18 mouse cellular contexts compared by ENCODE assay signal in genomic region chr15:84809275-84809952, GRCm38 (mm10). TPM values are rescaled to one million over a fixed set of nuclear protein-coding genes. Genes with fewer than 3 reads are reported as not detected.
DNase-seq lines count a peak whose midpoint lies in the region; ATAC-seq and TF ChIP-seq lines count a peak whose summit lies in the region.
"Had no signal": no experiment of that assay in that cellular context is flagged by ENCODE, and none has a peak within 500 bp of the region (broad histone marks: within the 10 kb centered on the region; RNA-seq: fewer than 3 reads in every experiment).

No protein-coding gene starts in this region.

- no peak overlapping the region for H3K4me3 ChIP-seq in hindbrain, embryonic 13.5 days
- no peak overlapping the region for H3K4me3 ChIP-seq in hindbrain, embryonic 16.5 days (ENCODE audit: low read length)
- no peak overlapping the region for H3K4me3 ChIP-seq in intestine, postnatal 0 days (ENCODE audit: low read depth, low read length)
- no peak overlapping the region for H3K4me3 ChIP-seq in neural tube, embryonic 15.5 days (replicated peaks)
- H3K4me3 ChIP-seq: heart, embryonic 12.5 days; liver, embryonic 13.5 days; megakaryocyte, embryonic 14.5 days had no signal

- H3K36me3 ChIP-seq in hindbrain, embryonic 13.5 days: peaks cover 36% of the 10 kb centered on the region
- no peaks in the 10 kb centered on the region for H3K36me3 ChIP-seq in hindbrain, embryonic 16.5 days (ENCODE audit: control insufficient read depth, insufficient read depth, low read length)
- no peaks in the 10 kb centered on the region for H3K36me3 ChIP-seq in intestine, postnatal 0 days (ENCODE audit: control insufficient read depth, insufficient read depth)
- H3K36me3 ChIP-seq in neural tube, embryonic 15.5 days: peaks cover 7% of the 10 kb centered on the region; the same call in 1 of the 2 replicates
- H3K36me3 ChIP-seq: heart, embryonic 12.5 days; liver, embryonic 13.5 days had no signal

- H3K27ac ChIP-seq in hindbrain, embryonic 13.5 days: no peak overlapping the region
- H3K27ac ChIP-seq in hindbrain, embryonic 16.5 days (ENCODE audit: low read depth, low read length): no peak overlapping the region
- H3K27ac ChIP-seq in intestine, postnatal 0 days (ENCODE audit: low read depth, low read length): no peak overlapping the region
- H3K27ac ChIP-seq in neural tube, embryonic 15.5 days (replicated peaks): peak overlapping the region; percentile 23; the same call in 1 of the 2 replicates
- H3K27ac ChIP-seq: hindbrain, embryonic 14.5 days; liver, embryonic 13.5 days had no signal

- H3K9me3 ChIP-seq in hindbrain, embryonic 13.5 days: no peaks in the 10 kb centered on the region
- no peaks in the 10 kb centered on the region for H3K9me3 ChIP-seq in hindbrain, embryonic 16.5 days (ENCODE audit: control insufficient read depth, low read length)
- H3K9me3 ChIP-seq in intestine, postnatal 0 days (ENCODE audit: control insufficient read depth): no peaks in the 10 kb centered on the region
- H3K9me3 ChIP-seq in neural tube, embryonic 15.5 days (replicated peaks): no peaks in the 10 kb centered on the region
- H3K9me3 ChIP-seq: heart, embryonic 12.5 days; liver, embryonic 13.5 days; megakaryocyte, embryonic 14.5 days had no signal

- no peak for ATAC-seq in hindbrain, embryonic 13.5 days (ENCODE audit: low FRiP score)
- ATAC-seq in hindbrain, embryonic 16.5 days: no peak
- ATAC-seq in intestine, postnatal 0 days: peak; percentile 77
- no peak for ATAC-seq in neural tube, embryonic 15.5 days (ENCODE audit: low FRiP score)
- no peak for ATAC-seq in granulocyte monocyte progenitor cell, adult 5-6 weeks (replicated peaks; ENCODE audit: poor library complexity, severe bottlenecking)
- ATAC-seq: CD4-positive, CD25-positive, alpha-beta regulatory T cell, adult 4 months; forebrain, embryonic 14.5 days; lung, postnatal 0 days had no signal

- intact Hi-C loops in left cerebral cortex, postnatal 4 days (cut with DNase I): loop anchor here (10.0 kb wide), 1 partner anchor 85 kb away; no protein-coding TSS in a partner anchor

- no peaks in the 10 kb centered on the region for H3K27me3 ChIP-seq in hindbrain, embryonic 13.5 days
- no peaks in the 10 kb centered on the region for H3K27me3 ChIP-seq in hindbrain, embryonic 16.5 days (replicated peaks; ENCODE audit: control insufficient read depth, insufficient read depth, low read length)
- no peaks in the 10 kb centered on the region for H3K27me3 ChIP-seq in intestine, postnatal 0 days (replicated peaks; ENCODE audit: control insufficient read depth, insufficient read depth, low read length)
- no peaks in the 10 kb centered on the region for H3K27me3 ChIP-seq in neural tube, embryonic 15.5 days (replicated peaks)
- H3K27me3 ChIP-seq: heart, embryonic 12.5 days; liver, embryonic 13.5 days had no signal

- 68% methylated on average over 21 of the region's 21 CpGs for WGBS in hindbrain, embryonic 13.5 days
- 62% methylated on average over 21 of the region's 21 CpGs for WGBS in hindbrain, embryonic 16.5 days
- WGBS in intestine, postnatal 0 days: 27% methylated on average over 21 of the region's 21 CpGs
- WGBS in neural tube, embryonic 15.5 days: 39% methylated on average over 21 of the region's 21 CpGs

- peak; percentile 43 for DNase-seq in cerebellum, postnatal 36 days
- no peak for DNase-seq in left cerebral cortex, postnatal 4 days
- DNase-seq: adrenal gland, postnatal 36 days; gastrocnemius, postnatal 10 days; liver, embryonic 13.5 days; right cerebral cortex, postnatal 25 days; thymus, adult 2 months had no signal

- no peak for TF ChIP-seq CTCF in intestine, postnatal 0 days (IDR thresholded peaks at IDR 0.05; ENCODE audit: low read depth)

- H3K9ac ChIP-seq in hindbrain, embryonic 13.5 days: peak overlapping the region; percentile 11; the same call in 1 of the 2 replicates
- no peak overlapping the region; the same call in 1 of the 2 replicates for H3K9ac ChIP-seq in hindbrain, embryonic 16.5 days (ENCODE audit: low read depth, low read length)
- H3K9ac ChIP-seq in intestine, postnatal 0 days (ENCODE audit: low read depth, low read length): no peak overlapping the region
- H3K9ac ChIP-seq in neural tube, embryonic 15.5 days (replicated peaks): no peak overlapping the region
- H3K9ac ChIP-seq: heart, embryonic 12.5 days; hindbrain, embryonic 14.5 days; liver, embryonic 13.5 days had no signal

- H3K4me2 ChIP-seq in hindbrain, embryonic 13.5 days: no peak overlapping the region
- H3K4me2 ChIP-seq in hindbrain, embryonic 16.5 days (ENCODE audit: low read length): no peak overlapping the region
- H3K4me2 ChIP-seq in intestine, postnatal 0 days (replicated peaks; ENCODE audit: low read depth): peak overlapping the region; percentile 17; the same call in 1 of the 2 replicates
- H3K4me2 ChIP-seq in neural tube, embryonic 15.5 days: 0 out of 2 replicates have a peak overlapping the region, but pooled peaks have one; percentile 11
- H3K4me2 ChIP-seq: heart, embryonic 12.5 days; hindbrain, embryonic 14.5 days; liver, embryonic 13.5 days had no signal

- H3K4me1 ChIP-seq in hindbrain, embryonic 13.5 days (replicated peaks): peaks cover 51% of the 10 kb centered on the region
- H3K4me1 ChIP-seq in hindbrain, embryonic 16.5 days (ENCODE audit: control insufficient read depth, insufficient read depth, low read depth, low read length): peaks cover 29% of the 10 kb centered on the region
- 0 out of 2 replicates have a peak, but pooled peaks cover 3% of the 10 kb centered on the region for H3K4me1 ChIP-seq in intestine, postnatal 0 days (replicated peaks; ENCODE audit: control insufficient read depth, insufficient read depth, low read length)
- H3K4me1 ChIP-seq in neural tube, embryonic 15.5 days: peaks cover 56% of the 10 kb centered on the region
- H3K4me1 ChIP-seq: heart, embryonic 12.5 days; liver, embryonic 13.5 days; megakaryocyte, embryonic 14.5 days had no signal

RNA-seq across cellular contexts. Expression of gene Phf21b, which starts 46.4 kb away (rescaled TPM):
- 10.9 and 11.3 TPM in 2 replicates for polyA plus RNA-seq in hindbrain, embryonic 13.5 days (2015; fragmentation: Nextera tagmentation; extraction: Ambion mirVana)
- polyA plus RNA-seq in hindbrain, embryonic 16.5 days (2015; fragmentation: Nextera tagmentation; extraction: Ambion mirVana): 2.5 and 3.5 TPM in 2 replicates
- polyA plus RNA-seq in intestine, postnatal 0 days (2015; fragmentation: Nextera tagmentation; extraction: Ambion mirVana): 0.38 and 0.48 TPM in 2 replicates
- polyA plus RNA-seq in neural tube, embryonic 15.5 days (2015; fragmentation: Nextera tagmentation; extraction: Ambion mirVana): 2.6 and 3.3 TPM in 2 replicates
- total RNA-seq in granulocyte monocyte progenitor cell, adult 5-6 weeks (2014; fragmentation: Nextera tagmentation): 0.06 and 2.5 TPM in 2 replicates
- not detected in 2 replicates for total RNA-seq in granulocyte monocyte progenitor cell, adult 5-6 weeks (2017)
- 10 to 100 TPM in 1 of 2 experiments, 1 to 10 TPM in 1; 9.3 to 13.1 TPM for total RNA-seq in left cerebral cortex, postnatal 4 days (2021)

Comparison
In these comparisons a context has a peak if more than half of its experiments do, and no peak if none do; other contexts are left out.
1. H3K4me2 ChIP-seq: peak in intestine, postnatal 0 days (single experiment) and neural tube, embryonic 15.5 days (single experiment); none in hindbrain, embryonic 13.5 days (single experiment) and hindbrain, embryonic 16.5 days (single experiment).